Mouse (Mus musculus) C2C12 (cell line): Measurements from ENCODE around the gene Map1b.

ENCODE experiments used
- CEBPB ChIP-seq: IDR thresholded peaks from one replicate; pipeline ENCODE4 v1.6.1; 2011; ENCODE audit warnings: low read depth, mild to moderate bottlenecking, control low read depth, moderate library complexity
- CTCF ChIP-seq: IDR thresholded peaks from one replicate; pipeline ENCODE4 v1.5.1; 2011; ENCODE audit not compliant: control insufficient read depth, insufficient read depth, insufficient read length
- FOSL1 ChIP-seq: IDR thresholded peaks from one replicate; pipeline ENCODE4 v1.8.0; 2011; ENCODE audit warnings: mild to moderate bottlenecking, low read length; ENCODE audit not compliant: poor library complexity, insufficient read depth, severe bottlenecking
- MAX ChIP-seq: IDR thresholded peaks from one replicate; pipeline ENCODE4 v1.6.1; 2011; ENCODE audit warnings: mild to moderate bottlenecking, control low read depth
- MYOD1 ChIP-seq: IDR thresholded peaks from one replicate; pipeline ENCODE4 v1.6.1; 2011; ENCODE audit warnings: low read depth; ENCODE audit not compliant: control insufficient read depth, insufficient read length
- USF1 ChIP-seq: IDR thresholded peaks from one replicate; pipeline ENCODE4 v1.6.1; 2011; ENCODE audit warnings: low read depth, mild to moderate bottlenecking, control low read depth, moderate library complexity

GRCm38 (mm10) chr13:99489998-99490397 lies 26.3 kb downstream of the Map1b start:
- TF ChIP-seq CTCF = no peak
- TF ChIP-seq MAX = no peak
- TF ChIP-seq CEBPB = no peak
- no peak for TF ChIP-seq USF1
- no peak for TF ChIP-seq MYOD1
- no peak for TF ChIP-seq FOSL1
